Mouse (Mus musculus) left cerebral cortex, adult 8-10 months (tissue): ENCODE data around the gene Ino80b. TPM values are rescaled to one million over a fixed set of nuclear protein-coding genes. Genes with fewer than 3 reads are reported as not detected.

Source experiments
- DNase-seq, 2 experiments: peaks; one replicate each; pipeline ENCODE4 v3.0.0; 2022; ENCODE audit warnings: low spot score in 2 of 2
- microRNA-seq, 2 experiments: library from miRNA; unstranded; fragments of <30 nt; microRNA quantifications; one replicate each; pipeline ENCODE4 v1.2.0; 2022
- total RNA-seq, 4 experiments: library from RNA; stranded (reverse); gene quantifications; 2 replicates each; pipeline ENCODE4 v1.2.4; 2022

Ino80b gene
- total RNA-seq, 4 experiments from 2014 or later: 22.0 to 26.8 (median 25.4) TPM

GRCm38 (mm10) chr6:83087205-83087925 lies 37.9 kb downstream of the Ino80b start:
- no peak for DNase-seq

GRCm38 (mm10) chr6:83086121-83087035 lies 38.9 kb downstream of the Ino80b start, which contains the start of gene Lbx2:
Gene Lbx2 (plus strand): TSS chr6:83086367.
- DNase-seq: no peak

DNA sequence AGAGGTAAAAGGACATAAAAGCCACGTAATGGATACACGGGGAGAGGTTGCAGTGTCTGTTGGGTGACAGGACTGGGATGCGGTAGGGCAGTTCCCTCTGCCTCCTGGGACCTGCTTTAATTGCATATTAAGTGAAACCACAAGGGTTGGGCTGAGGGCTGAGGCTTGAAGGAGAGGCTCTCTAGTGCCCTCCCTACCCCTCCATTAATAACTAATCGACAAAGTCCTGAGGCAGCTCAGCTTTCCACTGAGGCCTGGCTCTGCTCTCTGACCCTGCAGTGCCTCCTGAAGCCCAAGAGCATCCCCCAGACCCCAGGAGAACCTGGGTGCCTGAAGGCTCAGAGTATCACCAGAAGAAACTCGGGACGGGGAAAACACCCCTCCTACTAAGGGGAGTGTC lies 40.8 kb downstream of the Ino80b start:
- no peak for DNase-seq

- DNase-seq: no peak
Measured at GRCm38 (mm10) chr6:83083497-83083896, 41.7 kb downstream of the Ino80b start.

- no peak for DNase-seq
Measured at GRCm38 (mm10) chr6:83080210-83080609, 45.0 kb downstream of the Ino80b start.

DNA sequence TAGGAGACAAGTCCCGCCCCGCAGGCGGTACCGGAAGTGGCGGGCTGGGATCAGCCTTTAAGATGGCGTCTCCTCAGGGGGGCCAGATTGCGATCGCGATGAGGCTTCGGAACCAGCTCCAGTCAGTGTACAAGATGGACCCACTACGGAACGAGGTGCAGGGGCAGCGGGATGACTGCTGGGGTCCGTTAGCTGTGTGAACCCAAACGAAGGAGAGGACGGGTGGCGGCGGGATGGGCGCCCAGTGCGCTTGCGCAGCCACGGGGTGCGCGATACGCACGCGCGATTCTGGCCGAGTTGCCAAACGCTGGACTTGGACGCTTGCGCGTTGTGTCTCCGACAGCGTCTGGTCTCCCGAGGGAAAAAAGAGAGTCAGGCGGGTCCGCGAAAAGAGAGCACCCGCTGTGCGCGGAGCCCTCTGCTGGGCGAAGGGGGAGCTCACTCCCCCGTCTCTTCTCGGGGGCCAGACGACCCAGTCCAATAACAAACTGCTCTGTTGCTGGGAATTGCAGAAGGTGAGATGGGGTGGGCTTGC lies 46.8 kb downstream of the Ino80b start:
- DNase-seq: peak; percentile 97 to 100

- peak in 1 of 2 experiments; percentile 48 for DNase-seq
Measured at GRCm38 (mm10) chr6:83077630-83078323, 47.5 kb downstream of the Ino80b start, which contains the start of gene Pcgf1. Gene Pcgf1 (plus strand): TSS chr6:83077869.

DNA sequence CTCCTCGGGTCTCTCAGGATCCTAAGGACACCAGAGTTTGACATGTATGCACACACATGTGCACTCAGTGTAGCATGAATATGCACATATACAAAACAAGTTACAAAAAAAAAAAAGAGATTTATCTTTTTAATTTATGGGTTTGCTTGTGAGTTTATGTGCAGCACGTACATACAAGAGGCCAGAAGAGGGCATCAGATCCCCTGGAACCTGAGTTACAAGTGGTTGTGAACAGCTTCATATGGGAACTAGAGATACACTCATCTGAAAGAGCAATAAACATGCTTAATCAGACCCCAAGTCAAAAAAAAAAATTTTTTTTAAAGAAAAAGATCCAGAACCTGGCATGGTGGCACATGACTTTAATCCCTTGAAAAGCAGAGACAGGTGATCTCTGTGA lies 50.3 kb downstream of the Ino80b start:
- no peak for DNase-seq

Small RNA genes within 50 kb of the gene (microRNA-seq; reads per million reads assigned to microRNA genes)
- 0 reads per million in 2 experiments for gene Mir3470a

Other genes starting within 250 kb of the Ino80b start
- gene Sema4f, start 185.7 kb downstream of the Ino80b start, total RNA-seq: 10 to 100 TPM; 35.0 to 36.1 (median 35.2) TPM
- gene M1ap, start 178.5 kb downstream of the Ino80b start, total RNA-seq: under 1 TPM in 3 of 4 experiments, not detected in 1; 0.33 to 0.57 (median 0.48) TPM
- gene Dok1, start 92.0 kb downstream of the Ino80b start, total RNA-seq: 1 to 10 TPM; 2.1 to 3.7 (median 2.9) TPM
- 1 to 10 TPM; 2.0 to 4.3 (median 3.0) TPM for gene Loxl3, start 91.3 kb downstream of the Ino80b start, total RNA-seq
- 100 to 1,000 TPM in 3 of 4 experiments, 10 to 100 TPM in 1; 98.7 to 123 (median 111) TPM for gene Aup1, start 70.9 kb downstream of the Ino80b start, total RNA-seq
- 10 to 100 TPM; 47.7 to 53.7 (median 50.4) TPM for gene Htra2, start 70.2 kb downstream of the Ino80b start, total RNA-seq
- 1 to 10 TPM in 2 of 4 experiments, under 1 TPM in 2; 0.67 to 1.5 (median 1.1) TPM for gene Dqx1, start 67.6 kb downstream of the Ino80b start, total RNA-seq
- gene Tlx2, start 55.1 kb downstream of the Ino80b start, total RNA-seq: not detected
- gene Pcgf1, start 47.6 kb downstream of the Ino80b start, total RNA-seq: 10 to 100 TPM; 26.2 to 31.0 (median 27.2) TPM
- gene Lbx2, start 39.1 kb downstream of the Ino80b start, total RNA-seq: under 1 TPM in 1 of 4 experiments, not detected in 3; 0.77 TPM
- gene Ccdc142, start 23.8 kb downstream of the Ino80b start, total RNA-seq: 10 to 100 TPM in 1 of 4 experiments, 1 to 10 TPM in 3; 6.5 to 10.1 (median 8.7) TPM
- gene Gm42688, start 23.8 kb downstream of the Ino80b start, total RNA-seq: 1 to 10 TPM; 5.8 to 8.1 (median 6.4) TPM
- gene Mrpl53, start 16.4 kb downstream of the Ino80b start, total RNA-seq: 10 to 100 TPM; 51.1 to 63.3 (median 54.2) TPM
- gene Mogs, start 9.9 kb downstream of the Ino80b start, total RNA-seq: 10 to 100 TPM; 27.4 to 32.3 (median 31.3) TPM
- 10 to 100 TPM; 36.5 to 47.4 (median 39.6) TPM for gene Wbp1, start 3.9 kb downstream of the Ino80b start, total RNA-seq
- 100 to 1,000 TPM in 1 of 4 experiments, 10 to 100 TPM in 3; 91.4 to 114 (median 92.8) TPM for gene Rtkn, start 10.0 kb upstream of the Ino80b start, total RNA-seq
- 10 to 100 TPM; 31.8 to 39.1 (median 34.5) TPM for gene Wdr54, start 31.0 kb upstream of the Ino80b start, total RNA-seq
- gene 1700003E16Rik, start 31.0 kb upstream of the Ino80b start, total RNA-seq: 10 to 100 TPM; 26.4 to 29.4 (median 28.3) TPM
- gene Dctn1, start 40.5 kb upstream of the Ino80b start, total RNA-seq: 100 to 1,000 TPM; 347 to 364 (median 356) TPM
- gene Slc4a5, start 94.4 kb upstream of the Ino80b start, total RNA-seq: 1 to 10 TPM in 1 of 4 experiments, under 1 TPM in 3; 0.44 to 2.0 (median 0.79) TPM
- gene Mthfd2, start 200.5 kb upstream of the Ino80b start, total RNA-seq: 1 to 10 TPM; 5.3 to 8.7 (median 7.0) TPM
- 10 to 100 TPM; 16.8 to 22.9 (median 17.5) TPM for gene Mob1a, start 200.6 kb upstream of the Ino80b start, total RNA-seq
- 10 to 100 TPM; 34.5 to 61.7 (median 53.5) TPM for gene Bola3, start 223.7 kb upstream of the Ino80b start, total RNA-seq